Mouse (Mus musculus) right cerebral cortex, postnatal 25 days (tissue): ENCODE data around the gene Selenoh.

ENCODE experiments used
- DNase-seq: peaks from one replicate; pipeline ENCODE4 v3.0.0; 2022

The Selenoh gene

GRCm38 (mm10) chr2:84626366-84626975, 44.1 kb downstream of the Selenoh start:
- DNase-seq: no peak

- DNase-seq: no peak
These were observed 46.4 kb downstream of the Selenoh start for GRCm38 (mm10) chr2:84624201-84624600.

GRCm38 (mm10) chr2:84623428-84624119, 47.0 kb downstream of the Selenoh start:
- DNase-seq: no peak

GRCm38 (mm10) chr2:84622668-84623067, 47.9 kb downstream of the Selenoh start:
- DNase-seq: no peak

GRCm38 (mm10) chr2:84619646-84620340, 50.8 kb downstream of the Selenoh start:
- no peak for DNase-seq
